Mouse (Mus musculus) heart, embryonic 11.5 days (tissue): ENCODE data around the gene B9d2. TPM values are rescaled to one million over a fixed set of nuclear protein-coding genes. Genes with fewer than 3 reads are reported as not detected.

Experiments
- ATAC-seq: fragments of 200-750 bp; cut with Nextera tagmentation; replicated peaks from 2 replicates; pipeline ENCODE4 v1.8.0; 2017; ENCODE audit warnings: moderate library complexity; ENCODE audit not compliant: insufficient number of reproducible peaks, low FRiP score, low TSS enrichment
- H3K27ac ChIP-seq: fragments of 300-500 bp; sonication (generic); 2 replicates; pipeline ENCODE4 v1.5.1; 2014; ENCODE audit warnings: mild to moderate bottlenecking, low read depth, low read length
- H3K27me3 ChIP-seq: fragments of 300-500 bp; sonication (generic); 2 replicates; pipeline ENCODE4 v1.6.1; 2014; ENCODE audit warnings: mild to moderate bottlenecking, low read length, mixed read lengths; ENCODE audit not compliant: control insufficient read depth, insufficient read depth
- H3K36me3 ChIP-seq: fragments of 300-500 bp; sonication (generic); 2 replicates; pipeline ENCODE4 v1.6.1; 2014; ENCODE audit warnings: mild to moderate bottlenecking, low read length, moderate library complexity, mixed read lengths; ENCODE audit not compliant: control insufficient read depth, insufficient read depth
- H3K4me1 ChIP-seq: fragments of 300-500 bp; sonication (generic); 2 replicates; pipeline ENCODE4 v1.6.1; 2014; ENCODE audit warnings: low read length; ENCODE audit not compliant: control insufficient read depth, insufficient read depth
- H3K4me2 ChIP-seq: fragments of 300-500 bp; sonication (generic); 2 replicates; pipeline ENCODE4 v1.6.1; 2014; ENCODE audit warnings: mild to moderate bottlenecking, moderate library complexity
- H3K4me3 ChIP-seq: fragments of 300-500 bp; sonication (generic); 2 replicates; pipeline ENCODE4 v1.5.1; 2014; ENCODE audit warnings: low read depth, low read length
- H3K9ac ChIP-seq: fragments of 300-500 bp; sonication (generic); 2 replicates; pipeline ENCODE4 v1.6.1; 2014; ENCODE audit warnings: mild to moderate bottlenecking, low read depth, low read length, moderate library complexity
- H3K9me3 ChIP-seq: fragments of 300-500 bp; sonication (generic); replicated peaks from 2 replicates; pipeline ENCODE4 v1.6.1; 2016; ENCODE audit warnings: low read length; ENCODE audit not compliant: control insufficient read depth
- WGBS: fragments of 180-500 bp; shearing (Covaris S2); extraction: QIAGEN DNeasy Blood & Tissue Kit; methylation state at CpG from one replicate; pipeline ENCODE4 v1.1.7; 2014; ENCODE audit not compliant: insufficient replicate concordance; 5-methylcytosine and 5-hydroxymethylcytosine counted together
- polyA plus RNA-seq: library from polyadenylated mRNA; unstranded; fragments of >200 nt; fragmentation: Nextera tagmentation; extraction: Ambion mirVana; gene quantifications from 2 replicates; pipeline ENCODE4 v1.2.1, GENCODE M21; 2014

The B9d2 gene
- polyA plus RNA-seq, 1 experiment from 2014 or later: 29.5 TPM

- ATAC-seq: no peak
Observed at GRCm38 (mm10) chr7:25647574-25648123, 32.9 kb upstream of the B9d2 start.

GRCm38 (mm10) chr7:25649839-25650238, 30.7 kb upstream of the B9d2 start:
- Histone ChIP-seq H3K4me2 (no peak overlapping the region), H3K4me1 (no peaks in the 10 kb centered on the region), H3K9ac (0 out of 2 replicates have a peak overlapping the region, but pooled peaks have one; percentile 6), H3K27ac (no peak overlapping the region), H3K27me3 (no peaks in the 10 kb centered on the region), H3K36me3 (no peaks in the 10 kb centered on the region), H3K9me3 (no peaks in the 10 kb centered on the region), H3K4me3 (no peak overlapping the region)
- ATAC-seq: no peak
- WGBS: 72% methylated on average over 5 of the region's 5 CpGs

More at GRCm38 (mm10) chr7:25647574-25648123, 32.9 kb upstream of the B9d2 start:
- Histone ChIP-seq H3K4me3 (no peak overlapping the region), H3K9ac (no peak overlapping the region), H3K4me1 (no peaks in the 10 kb centered on the region; the same call in 1 of the 2 replicates), H3K4me2 (no peak overlapping the region), H3K36me3 (no peaks in the 10 kb centered on the region; the same call in 1 of the 2 replicates), H3K9me3 (no peaks in the 10 kb centered on the region), H3K27ac (no peak overlapping the region), H3K27me3 (no peaks in the 10 kb centered on the region)
- WGBS: 45% methylated on average over 5 of the region's 5 CpGs

- no peaks in the 10 kb centered on the region for H3K36me3 ChIP-seq
- H3K27me3 ChIP-seq: no peaks in the 10 kb centered on the region
- no peak overlapping the region for H3K4me2 ChIP-seq
- no peak overlapping the region for H3K4me3 ChIP-seq
- 0 out of 2 replicates have a peak, but pooled peaks have one; percentile 51 for ATAC-seq
- 89% methylated on average over 8 of the region's 8 CpGs for WGBS
- H3K9me3 ChIP-seq: no peaks in the 10 kb centered on the region
- no peak overlapping the region for H3K9ac ChIP-seq
- no peak overlapping the region for H3K27ac ChIP-seq
- H3K4me1 ChIP-seq: no peaks in the 10 kb centered on the region
Observed at GRCm38 (mm10) chr7:25651281-25651680, 29.3 kb upstream of the B9d2 start.

- no peaks in the 10 kb centered on the region for H3K9me3 ChIP-seq
- H3K36me3 ChIP-seq: no peaks in the 10 kb centered on the region
- H3K4me3 ChIP-seq: no peak overlapping the region
- no peak overlapping the region for H3K4me2 ChIP-seq
- no peaks in the 10 kb centered on the region for H3K4me1 ChIP-seq
- no peak for ATAC-seq
- WGBS: 88% methylated on average over 12 of the region's 12 CpGs
- H3K27ac ChIP-seq: no peak overlapping the region
- H3K9ac ChIP-seq: no peak overlapping the region
- no peaks in the 10 kb centered on the region for H3K27me3 ChIP-seq
Observed at GRCm38 (mm10) chr7:25652244-25652759, 28.3 kb upstream of the B9d2 start.

GRCm38 (mm10) chr7:25655601-25656428, 24.8 kb upstream of the B9d2 start:
- ATAC-seq: no peak

GRCm38 (mm10) chr7:25657785-25658184, 22.8 kb upstream of the B9d2 start:
- Histone ChIP-seq H3K36me3 (no peaks in the 10 kb centered on the region), H3K4me3 (peak overlapping the region; percentile 70), H3K9ac (peak overlapping the region; percentile 77), H3K27ac (no peak overlapping the region), H3K27me3 (no peaks in the 10 kb centered on the region), H3K9me3 (no peaks in the 10 kb centered on the region), H3K4me1 (peaks cover 3% of the 10 kb centered on the region; the same call in 1 of the 2 replicates), H3K4me2 (peak overlapping the region; percentile 76)
- ATAC-seq: no peak
- 40% methylated on average over 10 of the region's 10 CpGs for WGBS

More at GRCm38 (mm10) chr7:25655601-25656428, 24.8 kb upstream of the B9d2 start:
- no peaks in the 10 kb centered on the region for H3K9me3 ChIP-seq
- no peaks in the 10 kb centered on the region for H3K36me3 ChIP-seq
- 68% methylated on average over 11 of the region's 11 CpGs for WGBS
- H3K4me3 ChIP-seq: no peak overlapping the region
- no peak overlapping the region for H3K9ac ChIP-seq
- peaks cover 3% of the 10 kb centered on the region; the same call in 1 of the 2 replicates for H3K4me1 ChIP-seq
- H3K27ac ChIP-seq: no peak overlapping the region
- no peaks in the 10 kb centered on the region for H3K27me3 ChIP-seq
- H3K4me2 ChIP-seq: no peak overlapping the region

- Histone ChIP-seq H3K4me3 (peak within 1 kb of the TSS; percentile 70), H3K4me2 (peak within 1 kb of the TSS; percentile 76), H3K27ac (peak within 1 kb of the TSS; percentile 80), H3K9ac (peak within 1 kb of the TSS; percentile 77), H3K9me3 (no peaks in the 10 kb centered on the region), H3K36me3 (peaks cover 3% of the 10 kb centered on the region; the same call in 1 of the 2 replicates), H3K27me3 (no peaks in the 10 kb centered on the region), H3K4me1 (peaks cover 3% of the 10 kb centered on the region; the same call in 1 of the 2 replicates)
- peak; percentile 99 for ATAC-seq
- WGBS: under 1% methylated on average over 50 of the region's 50 CpGs
Observed at GRCm38 (mm10) chr7:25658657-25659472, 21.7 kb upstream of the B9d2 start, which contains the start of the genes Bckdha and Exosc5. TSS of gene Bckdha (minus strand) at chr7:25658981. TSS of gene Exosc5 (plus strand) at chr7:25659164.

GRCm38 (mm10) chr7:25666381-25666780, 14.2 kb upstream of the B9d2 start:
- Histone ChIP-seq H3K4me3 (no peak overlapping the region), H3K9me3 (no peaks in the 10 kb centered on the region), H3K27ac (no peak overlapping the region), H3K4me2 (no peak overlapping the region), H3K27me3 (no peaks in the 10 kb centered on the region), H3K36me3 (peaks cover 7% of the 10 kb centered on the region; the same call in 1 of the 2 replicates), H3K9ac (no peak overlapping the region), H3K4me1 (no peaks in the 10 kb centered on the region)
- no peak for ATAC-seq
- 89% methylated on average over 8 of the region's 8 CpGs for whole genome bisulfite sequencing
